Mouse (Mus musculus) heart, adult 2 months (tissue): ENCODE measurements at regions not wholly inside any gene's neighbourhood (a gene's known extent, or its start where the extent isn't known, plus 50 kb on each side); places are given as distances from the start of the nearest gene placed in this dataset.
"Not testable (repeated sequence)": the region's sequence is repeated elsewhere in the genome, so short reads cannot be mapped to it uniquely, and the experiment has no call there.

Experiments
- DNase-seq, 2 experiments: peaks; one replicate each; pipeline ENCODE4 v3.0.0; 2021
- H3K27ac ChIP-seq: fragments of 200-600 bp; 2 replicates; pipeline ENCODE4 v1.8.1; 2022
- H3K27me3 ChIP-seq: fragments of 200-500 bp; 2 replicates; pipeline ENCODE4 v1.6.1; 2012; ENCODE audit warnings: mild to moderate bottlenecking, low read length, inconsistent platforms, mixed read lengths; ENCODE audit not compliant: control insufficient read depth, insufficient read depth
- H3K36me3 ChIP-seq: fragments of 200-500 bp; 2 replicates; pipeline ENCODE4 v1.6.1; 2012; ENCODE audit warnings: low read length, inconsistent platforms; ENCODE audit not compliant: control insufficient read depth, insufficient read depth
- H3K4me1 ChIP-seq: fragments of 200-500 bp; 2 replicates; pipeline ENCODE4 v1.6.1; 2011; ENCODE audit warnings: low read length; ENCODE audit not compliant: control insufficient read depth, insufficient read depth
- H3K4me3 ChIP-seq: fragments of 200-600 bp; 2 replicates; pipeline ENCODE4 v1.8.1; 2022
- H3K79me2 ChIP-seq: fragments of 200-500 bp; replicated peaks from 2 replicates; pipeline ENCODE4 v1.6.1; 2012; ENCODE audit warnings: mild to moderate bottlenecking, inconsistent platforms, low read length, moderate library complexity, mixed read lengths; ENCODE audit not compliant: control insufficient read depth, insufficient read depth
- H3K9ac ChIP-seq: fragments of 200-500 bp; 2 replicates; pipeline ENCODE4 v1.6.1; 2012; ENCODE audit warnings: low read depth, mild to moderate bottlenecking, control low read depth, inconsistent platforms, low read length, mixed read lengths
- CTCF ChIP-seq: fragments of 200-600 bp; IDR thresholded peaks from 2 replicates; pipeline ENCODE4 v1.8.1; 2022; ENCODE audit warnings: antibody characterized with exemption, mild to moderate bottlenecking, moderate library complexity
- EP300 ChIP-seq: fragments of 200-500 bp; IDR thresholded peaks from 2 replicates; pipeline ENCODE4 v1.6.1; 2011; ENCODE audit warnings: low read depth, low read length, control low read depth; ENCODE audit not compliant: insufficient read depth
- POLR2A ChIP-seq: fragments of 200-500 bp; IDR thresholded peaks from 2 replicates; pipeline ENCODE4 v1.6.1; 2011; ENCODE audit warnings: mild to moderate bottlenecking, low read depth, low read length, control low read depth; ENCODE audit not compliant: insufficient read depth
- WGBS: fragments of 180-500 bp; shearing (Covaris S2); methylation state at CpG from one replicate; pipeline ENCODE4 v1.1.7; 2018; 5-methylcytosine and 5-hydroxymethylcytosine counted together
- intact Hi-C: fragments of 180-260 bp; cut with DNase I; formaldehyde crosslinking; loops from one replicate; pipeline ENCODE4 v1.15.1; 2025

DNA sequence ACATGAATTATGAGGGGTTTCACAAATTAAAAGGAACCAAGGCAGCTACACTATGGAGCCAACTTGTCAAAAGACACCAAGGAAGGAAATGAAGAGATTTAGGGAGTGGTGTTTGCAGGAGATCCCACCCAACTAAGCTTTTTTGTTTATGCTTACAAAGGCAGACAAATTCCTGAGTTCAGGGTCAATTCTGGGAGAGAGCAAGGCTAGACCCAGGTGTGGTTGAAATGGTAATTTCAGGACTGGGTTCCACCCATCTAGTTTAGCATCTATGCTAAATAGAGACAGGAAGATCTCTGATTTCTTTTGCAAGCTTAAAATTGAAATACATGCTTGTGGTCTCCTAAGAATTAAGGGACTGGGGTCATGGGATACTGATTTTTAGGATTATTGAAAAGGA, 286.0 kb upstream of the Pcdh17 start:
- no peaks in the 10 kb centered on the region for H3K4me1 ChIP-seq
- no peak overlapping the region for H3K4me3 ChIP-seq
- H3K36me3 ChIP-seq = no peaks in the 10 kb centered on the region
- TF ChIP-seq POLR2A (no peak), CTCF (no peak), EP300 (no peak)
- H3K9ac ChIP-seq = no peak overlapping the region
- no peak for DNase-seq
- intact Hi-C loops = no loop called here
- no peaks in the 10 kb centered on the region for H3K79me2 ChIP-seq
- no peaks in the 10 kb centered on the region for H3K27me3 ChIP-seq
- H3K27ac ChIP-seq = no peak overlapping the region

DNA sequence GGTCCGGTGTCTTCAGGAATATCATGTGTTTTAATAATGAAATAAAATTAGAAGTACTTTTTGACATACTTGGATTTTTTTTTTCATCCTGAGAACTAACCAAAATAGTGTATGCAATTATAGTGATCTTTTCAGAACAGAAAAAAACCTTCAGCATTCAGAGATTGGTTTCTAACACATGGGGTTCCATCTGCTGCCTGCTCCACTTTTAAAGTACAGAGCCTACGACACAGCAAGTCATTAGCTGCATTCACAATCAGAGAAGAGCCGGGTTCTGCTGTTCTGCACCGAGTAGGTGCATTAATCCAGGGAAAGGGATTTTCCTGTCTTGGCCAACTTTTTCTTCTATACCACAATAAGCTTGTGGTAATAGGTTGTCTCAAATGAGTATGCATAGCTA, 267.9 kb upstream of the Pcdh17 start:
- H3K27me3 ChIP-seq = no peaks in the 10 kb centered on the region
- H3K4me3 ChIP-seq = no peak overlapping the region
- H3K4me1 ChIP-seq = no peaks in the 10 kb centered on the region
- no peak for TF ChIP-seq EP300
- no peak for TF ChIP-seq CTCF
- TF ChIP-seq POLR2A = no peak
- no peak for DNase-seq
- H3K36me3 ChIP-seq = no peaks in the 10 kb centered on the region
- no peak overlapping the region for H3K27ac ChIP-seq
- no peak overlapping the region for H3K9ac ChIP-seq
- intact Hi-C loops = no loop called here
- 78% methylated on average over 4 of the region's 4 CpGs for WGBS
- no peaks in the 10 kb centered on the region for H3K79me2 ChIP-seq

DNA sequence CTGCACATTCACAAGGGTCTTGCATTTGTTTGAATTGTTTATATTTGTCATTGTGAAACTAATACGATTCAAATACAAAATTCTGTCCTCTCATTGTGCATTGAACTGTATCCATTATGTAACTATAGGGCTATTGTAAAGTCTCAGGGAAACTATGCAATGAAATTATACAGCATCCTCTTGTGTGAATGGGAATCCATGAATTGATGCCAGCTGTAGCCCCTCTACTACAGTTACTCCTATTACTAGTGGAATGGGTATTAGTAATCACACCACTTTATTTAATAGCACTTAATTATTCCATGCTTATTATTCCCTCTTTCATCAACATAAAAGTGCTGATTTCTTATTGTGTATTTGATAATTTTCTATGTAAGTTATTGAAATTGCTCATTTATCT, 232.4 kb upstream of the Pcdh17 start:
- intact Hi-C loops = no loop called here
- TF ChIP-seq CTCF (no peak), POLR2A (no peak), EP300 (no peak)
- Histone ChIP-seq H3K9ac (no peak overlapping the region), H3K4me3 (no peak overlapping the region), H3K36me3 (no peaks in the 10 kb centered on the region), H3K79me2 (no peaks in the 10 kb centered on the region), H3K4me1 (no peaks in the 10 kb centered on the region), H3K27me3 (no peaks in the 10 kb centered on the region), H3K27ac (no peak overlapping the region)
- DNase-seq = no peak
- WGBS = 80% methylated on average over 1 of the region's 1 CpGs

DNA sequence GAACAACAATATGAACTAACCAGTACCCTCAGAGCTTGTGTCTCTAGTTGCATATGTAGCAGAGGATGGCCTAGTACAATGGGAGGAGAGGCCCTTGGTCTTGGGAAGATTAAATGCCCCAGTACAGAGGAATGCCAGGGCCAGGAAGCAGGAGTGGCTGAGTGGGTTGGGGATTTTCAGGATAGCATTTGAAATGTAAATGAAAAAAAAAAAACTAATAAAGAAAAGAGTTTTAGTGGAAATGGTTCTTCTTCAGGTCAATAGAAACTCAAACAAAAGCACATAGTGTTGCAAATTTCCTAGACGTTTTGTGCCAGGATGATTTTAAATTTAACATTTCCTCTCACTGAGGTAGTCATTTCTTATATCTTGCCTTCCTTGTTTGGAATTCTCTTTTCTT, 220.4 kb upstream of the Pcdh17 start:
- Histone ChIP-seq H3K79me2 (no peaks in the 10 kb centered on the region), H3K4me1 (no peaks in the 10 kb centered on the region), H3K4me3 (no peak overlapping the region), H3K27me3 (no peaks in the 10 kb centered on the region), H3K27ac (no peak overlapping the region), H3K9ac (no peak overlapping the region), H3K36me3 (no peaks in the 10 kb centered on the region)
- TF ChIP-seq CTCF (no peak), EP300 (no peak), POLR2A (no peak)
- DNase-seq = no peak
- intact Hi-C loops = no loop called here
- WGBS = 36% methylated on average over 1 of the region's 1 CpGs

DNA sequence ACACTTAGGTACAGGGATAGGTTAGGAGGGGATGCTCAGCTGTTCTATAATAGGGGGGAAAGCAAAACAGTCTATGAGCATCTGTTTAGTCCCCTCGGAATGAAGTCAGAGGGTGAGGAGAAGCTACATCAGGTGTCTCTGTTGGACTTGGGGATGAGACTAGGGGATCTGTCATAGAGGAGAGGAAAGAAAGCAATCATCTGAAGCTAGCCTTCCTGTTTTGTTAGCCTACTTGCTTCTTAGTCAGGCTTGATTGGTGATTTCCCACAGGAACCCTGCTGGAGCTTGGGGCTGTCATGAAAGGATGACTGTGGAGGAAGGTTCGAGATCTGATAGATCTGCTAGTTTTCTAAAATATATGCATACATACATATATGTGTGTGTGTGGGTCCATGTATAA, 219.4 kb upstream of the Pcdh17 start:
- Histone ChIP-seq H3K4me3 (no peak overlapping the region), H3K9ac (no peak overlapping the region), H3K4me1 (no peaks in the 10 kb centered on the region), H3K79me2 (no peaks in the 10 kb centered on the region), H3K36me3 (no peaks in the 10 kb centered on the region), H3K27me3 (no peaks in the 10 kb centered on the region), H3K27ac (no peak overlapping the region)
- intact Hi-C loops = no loop called here
- no peak for TF ChIP-seq CTCF
- TF ChIP-seq EP300 = no peak
- TF ChIP-seq POLR2A = no peak
- 67% methylated on average over 2 of the region's 2 CpGs for WGBS
- no peak for DNase-seq

DNA sequence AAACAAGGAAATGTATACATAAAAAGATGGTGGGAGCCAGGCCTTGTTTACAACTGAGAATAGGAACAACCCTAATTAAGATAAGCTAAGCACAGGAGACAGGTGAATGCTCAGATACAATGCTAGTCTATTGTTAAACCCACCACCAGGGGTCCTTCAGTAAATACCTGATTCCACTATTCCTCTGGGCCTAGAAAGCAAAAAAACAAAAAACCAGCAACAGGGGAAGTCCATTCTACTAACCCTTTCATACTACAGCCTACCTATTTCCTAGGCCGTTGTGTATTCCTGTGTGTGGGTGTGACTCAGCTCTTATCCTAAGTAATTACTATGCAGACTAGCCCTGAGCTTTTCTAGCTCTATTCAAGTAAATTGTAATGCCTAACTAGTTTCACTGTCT, 195.4 kb upstream of the Pcdh17 start:
- H3K4me1 ChIP-seq, H3K9ac ChIP-seq, H3K27me3 ChIP-seq, H3K27ac ChIP-seq, H3K36me3 ChIP-seq, H3K4me3 ChIP-seq, DNase-seq, H3K79me2 ChIP-seq, intact Hi-C loops: not testable (repeated sequence)
- WGBS = 80% methylated on average over 1 of the region's 1 CpGs

DNA sequence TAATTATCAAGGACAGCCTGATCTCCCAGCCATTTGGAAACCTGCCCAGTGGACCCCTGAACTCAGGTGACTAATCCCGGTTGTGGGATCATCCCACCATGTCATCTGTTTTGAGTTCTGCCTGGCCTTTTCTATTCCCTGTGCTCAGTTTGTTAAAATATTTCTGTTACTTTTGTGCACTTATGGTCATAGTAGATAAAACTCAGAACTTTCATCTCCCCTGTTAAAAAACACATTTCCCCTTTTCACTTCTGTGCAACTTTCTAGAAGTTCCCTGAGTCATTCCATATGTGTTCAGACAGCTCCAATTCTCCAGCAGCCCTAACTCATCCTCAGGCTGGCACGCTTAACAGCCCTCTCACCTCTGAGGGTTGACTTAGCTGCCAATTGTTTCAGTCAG, 190.8 kb upstream of the Pcdh17 start:
- Histone ChIP-seq H3K4me1 (no peaks in the 10 kb centered on the region), H3K4me3 (no peak overlapping the region), H3K27me3 (no peaks in the 10 kb centered on the region), H3K9ac (no peak overlapping the region), H3K36me3 (no peaks in the 10 kb centered on the region), H3K27ac (no peak overlapping the region), H3K79me2 (no peaks in the 10 kb centered on the region)
- DNase-seq = no peak
- intact Hi-C loops = no loop called here
- no peak for TF ChIP-seq POLR2A
- TF ChIP-seq EP300 = no peak
- TF ChIP-seq CTCF = no peak
- WGBS = 63% methylated on average over 2 of the region's 2 CpGs
